Mouse (Mus musculus): ENCODE data around the gene Zg16. TPM values are rescaled to one million over a fixed set of nuclear protein-coding genes. Genes with fewer than 3 reads are reported as not detected.
A peak's percentile ranks its signal among the peaks of the same experiment; 100 is the strongest.

Gene Zg16
- polyA plus RNA-seq, 1 experiment from 2014 or later: 0.30 TPM

DNA sequence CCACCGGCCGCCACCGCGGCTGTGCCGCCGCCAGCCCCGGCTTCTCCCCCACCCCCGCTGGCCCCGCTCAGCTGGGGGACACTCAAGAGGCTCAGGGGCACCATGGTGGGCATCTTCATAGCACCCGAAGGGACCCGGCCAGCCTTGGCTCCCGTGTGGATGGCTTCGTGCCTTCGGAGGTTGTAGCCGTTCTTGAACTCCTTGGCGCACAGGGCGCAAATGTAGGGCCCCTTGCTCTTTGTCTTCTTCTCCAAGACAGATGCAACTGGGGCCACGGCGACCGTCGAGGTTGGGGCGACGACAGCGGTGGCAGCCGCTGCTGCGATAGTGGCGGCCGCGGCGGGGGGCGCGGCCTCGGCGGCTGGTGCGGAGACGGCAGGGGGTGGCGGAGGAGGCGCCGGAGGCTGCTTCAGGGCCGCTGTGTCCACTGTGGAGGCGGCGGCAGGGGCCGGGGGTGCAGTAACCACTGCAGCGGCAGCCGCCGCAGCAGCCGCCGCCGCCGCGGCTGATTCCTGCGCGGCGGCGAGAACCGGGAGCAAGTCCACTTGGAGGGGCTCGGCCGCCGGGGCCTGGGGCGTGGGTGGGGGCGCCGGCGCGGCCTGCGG is 61.5 kb downstream of the Zg16 start:
- ATAC-seq (no peak), DNase-seq (ENCODE audit: low spot score) (peak; percentile 51)
- no peaks in the 10 kb centered on the region for H3K9me3 ChIP-seq (ENCODE audit: low read length)
- H3K4me3 ChIP-seq (ENCODE audit: low read depth, low read length): peak overlapping the region; percentile 92
- WGBS: 0% methylated on average over 35 of the region's 65 CpGs
- H3K36me3 ChIP-seq (ENCODE audit: insufficient read depth, low read length): no peaks in the 10 kb centered on the region; the same call in 1 of the 2 replicates
- no peaks in the 10 kb centered on the region for H3K27me3 ChIP-seq (replicated peaks; ENCODE audit: insufficient read depth, low read length)
- peak overlapping the region; percentile 94 for H3K4me2 ChIP-seq (replicated peaks; ENCODE audit: low read depth, low read length)
- peak overlapping the region; percentile 79 for H3K9ac ChIP-seq (replicated peaks; ENCODE audit: low read depth)
- no peak for TF ChIP-seq EP300 (IDR thresholded peaks at IDR 0.05)
- no peak for TF ChIP-seq CTCF (IDR thresholded peaks at IDR 0.05)
- peak overlapping the region; percentile 96 for H3K27ac ChIP-seq (ENCODE audit: low read length)
- H3K4me1 ChIP-seq (ENCODE audit: insufficient read depth, low read depth, low read length): peaks cover 22% of the 10 kb centered on the region; the same call in 1 of the 2 replicates

DNA sequence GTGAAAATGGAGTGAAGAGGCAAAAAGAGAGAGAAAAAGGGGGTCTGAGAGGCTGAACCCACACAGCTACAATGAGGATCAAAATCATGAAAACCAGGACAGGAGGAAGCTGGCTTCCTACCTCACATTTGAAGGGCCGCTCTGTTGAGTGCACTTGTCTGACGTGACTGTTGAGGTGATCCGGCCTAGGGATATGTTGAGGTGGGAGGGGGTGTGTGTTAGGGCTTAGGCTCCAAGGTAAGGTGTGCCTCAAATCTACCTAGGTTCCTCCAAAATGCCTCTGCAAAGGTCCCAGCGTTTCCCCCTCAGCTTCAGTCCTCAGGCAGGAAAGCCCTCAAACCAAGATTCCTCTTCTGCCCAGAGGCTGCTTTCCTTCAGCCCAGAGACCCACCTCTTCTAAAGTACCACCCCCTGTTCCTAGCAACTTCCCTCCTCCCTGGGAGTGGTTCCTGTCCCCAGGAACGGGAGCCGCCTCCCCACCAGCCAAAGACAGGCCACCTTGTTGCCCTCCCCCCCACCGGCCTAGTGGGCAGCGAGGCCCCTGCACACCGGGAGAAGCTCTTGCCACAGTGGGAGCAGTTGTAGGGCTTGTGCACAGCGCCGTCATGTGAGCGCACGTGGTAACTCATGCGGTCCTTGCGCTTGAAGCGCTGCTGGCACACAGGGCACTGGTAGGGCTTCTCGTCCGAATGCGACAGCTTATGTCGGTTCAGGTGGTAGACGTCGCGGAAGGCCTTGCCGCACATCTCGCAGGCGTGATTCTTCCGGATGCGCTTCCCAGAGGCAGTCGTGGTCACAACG is 62.2 kb downstream of the Zg16 start:
- ATAC-seq: peak; percentile 40
- H3K9ac ChIP-seq (replicated peaks; ENCODE audit: low read depth): peak overlapping the region; percentile 79
- no peaks in the 10 kb centered on the region for H3K27me3 ChIP-seq (replicated peaks; ENCODE audit: insufficient read depth, low read length)
- under 1% methylated on average over 25 of the region's 30 CpGs for WGBS
- peak overlapping the region; percentile 92 for H3K4me3 ChIP-seq (ENCODE audit: low read depth, low read length)
- H3K9me3 ChIP-seq (ENCODE audit: low read length): no peaks in the 10 kb centered on the region
- TF ChIP-seq CTCF (IDR thresholded peaks at IDR 0.05) (peak; percentile 91), EP300 (IDR thresholded peaks at IDR 0.05) (no peak)
- no peaks in the 10 kb centered on the region; the same call in 1 of the 2 replicates for H3K36me3 ChIP-seq (ENCODE audit: insufficient read depth, low read length)
- peak; percentile 94 for DNase-seq (ENCODE audit: low spot score)
- peaks cover 22% of the 10 kb centered on the region; the same call in 1 of the 2 replicates for H3K4me1 ChIP-seq (ENCODE audit: insufficient read depth, low read depth, low read length)
- peak overlapping the region; percentile 94 for H3K4me2 ChIP-seq (replicated peaks; ENCODE audit: low read depth, low read length)
- peak overlapping the region; percentile 96 for H3K27ac ChIP-seq (ENCODE audit: low read length)

DNA sequence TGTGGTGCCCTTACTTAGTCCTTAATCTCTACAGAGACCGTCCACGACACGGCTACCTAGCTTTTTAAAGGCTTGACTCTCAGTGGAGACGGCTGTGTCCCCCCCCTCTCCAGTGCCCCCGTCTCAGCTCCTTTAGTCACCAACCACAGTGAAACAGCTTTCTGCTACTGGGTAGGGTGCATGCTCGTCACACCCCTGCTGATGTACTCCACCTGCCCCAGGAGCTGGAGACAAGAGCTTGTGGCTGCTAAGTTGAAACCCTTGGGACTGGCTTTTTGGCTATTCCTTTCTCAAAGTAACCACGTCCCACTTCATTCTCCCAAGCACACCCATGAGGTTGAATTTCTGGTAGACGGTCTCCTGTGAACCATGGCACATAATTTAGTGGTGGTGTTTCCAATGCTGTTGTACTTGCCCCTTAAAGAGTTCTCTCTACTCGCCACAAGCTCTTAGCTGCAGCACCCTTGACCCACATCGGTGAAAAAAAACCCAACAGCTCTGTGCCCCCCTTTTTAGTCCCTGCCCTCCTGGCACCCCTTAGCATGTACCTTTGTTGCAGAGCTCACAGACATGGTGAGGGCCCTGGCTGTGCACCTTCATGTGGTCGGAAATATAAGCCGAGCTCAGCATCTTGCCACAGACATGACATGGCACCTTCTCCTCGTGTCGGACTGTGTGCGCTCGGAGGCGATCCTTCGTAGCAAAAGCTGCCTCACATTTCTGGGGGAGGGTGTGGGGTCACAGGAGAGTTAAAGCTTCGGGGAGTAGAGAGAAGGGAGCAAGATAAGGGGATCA is 63.0 kb downstream of the Zg16 start:
- no peak for ATAC-seq
- H3K36me3 ChIP-seq (ENCODE audit: insufficient read depth, low read length): no peaks in the 10 kb centered on the region; the same call in 1 of the 2 replicates
- H3K9ac ChIP-seq (replicated peaks; ENCODE audit: low read depth): no peak overlapping the region
- DNase-seq (ENCODE audit: low spot score): no peak
- H3K4me1 ChIP-seq (ENCODE audit: insufficient read depth, low read depth, low read length): peaks cover 22% of the 10 kb centered on the region; the same call in 1 of the 2 replicates
- H3K27me3 ChIP-seq (replicated peaks; ENCODE audit: insufficient read depth, low read length): no peaks in the 10 kb centered on the region
- peak overlapping the region; percentile 96 for H3K27ac ChIP-seq (ENCODE audit: low read length)
- TF ChIP-seq EP300 (IDR thresholded peaks at IDR 0.05): no peak
- no peak for TF ChIP-seq CTCF (IDR thresholded peaks at IDR 0.05)
- WGBS: 15% methylated on average over 19 of the region's 19 CpGs
- peak overlapping the region; percentile 94 for H3K4me2 ChIP-seq (replicated peaks; ENCODE audit: low read depth, low read length)
- H3K9me3 ChIP-seq (ENCODE audit: low read length): no peaks in the 10 kb centered on the region
- peak overlapping the region; percentile 92 for H3K4me3 ChIP-seq (ENCODE audit: low read depth, low read length)

DNA sequence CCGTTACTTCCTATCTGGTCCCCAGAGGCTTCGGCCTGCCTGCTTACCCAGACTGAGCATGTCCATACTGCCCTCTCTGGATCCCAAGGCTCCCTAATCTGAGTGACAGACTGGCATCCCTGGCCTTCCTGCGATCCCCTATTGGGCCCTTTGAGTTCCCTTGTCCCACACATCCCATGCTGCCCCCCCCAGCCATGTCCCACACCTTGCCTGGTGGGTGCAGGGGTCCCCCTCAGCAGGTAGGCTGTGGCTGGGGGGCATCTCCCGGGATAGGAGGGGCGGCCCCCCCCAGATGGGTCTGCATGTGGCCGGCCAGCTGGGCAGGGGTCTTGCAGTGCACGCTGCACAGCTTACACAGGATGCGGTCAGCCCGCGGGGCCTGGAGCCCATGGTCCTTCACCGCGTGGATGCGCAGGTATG is 63.8 kb downstream of the Zg16 start:
- Histone ChIP-seq H3K4me2 (replicated peaks; ENCODE audit: low read depth, low read length) (0 out of 2 replicates have a peak overlapping the region, but pooled peaks have one; percentile 94), H3K27me3 (replicated peaks; ENCODE audit: insufficient read depth, low read length) (no peaks in the 10 kb centered on the region), H3K9me3 (ENCODE audit: low read length) (no peaks in the 10 kb centered on the region), H3K4me1 (ENCODE audit: insufficient read depth, low read depth, low read length) (peaks cover 22% of the 10 kb centered on the region; the same call in 1 of the 2 replicates), H3K4me3 (ENCODE audit: low read depth, low read length) (no peak overlapping the region), H3K36me3 (ENCODE audit: insufficient read depth, low read length) (no peaks in the 10 kb centered on the region; the same call in 1 of the 2 replicates), H3K9ac (replicated peaks; ENCODE audit: low read depth) (no peak overlapping the region), H3K27ac (ENCODE audit: low read length) (no peak overlapping the region)
- DNase-seq (ENCODE audit: low spot score): no peak
- WGBS: 67% methylated on average over 11 of the region's 13 CpGs
- TF ChIP-seq CTCF (IDR thresholded peaks at IDR 0.05): no peak
- no peak for TF ChIP-seq EP300 (IDR thresholded peaks at IDR 0.05)
- ATAC-seq: no peak

DNA sequence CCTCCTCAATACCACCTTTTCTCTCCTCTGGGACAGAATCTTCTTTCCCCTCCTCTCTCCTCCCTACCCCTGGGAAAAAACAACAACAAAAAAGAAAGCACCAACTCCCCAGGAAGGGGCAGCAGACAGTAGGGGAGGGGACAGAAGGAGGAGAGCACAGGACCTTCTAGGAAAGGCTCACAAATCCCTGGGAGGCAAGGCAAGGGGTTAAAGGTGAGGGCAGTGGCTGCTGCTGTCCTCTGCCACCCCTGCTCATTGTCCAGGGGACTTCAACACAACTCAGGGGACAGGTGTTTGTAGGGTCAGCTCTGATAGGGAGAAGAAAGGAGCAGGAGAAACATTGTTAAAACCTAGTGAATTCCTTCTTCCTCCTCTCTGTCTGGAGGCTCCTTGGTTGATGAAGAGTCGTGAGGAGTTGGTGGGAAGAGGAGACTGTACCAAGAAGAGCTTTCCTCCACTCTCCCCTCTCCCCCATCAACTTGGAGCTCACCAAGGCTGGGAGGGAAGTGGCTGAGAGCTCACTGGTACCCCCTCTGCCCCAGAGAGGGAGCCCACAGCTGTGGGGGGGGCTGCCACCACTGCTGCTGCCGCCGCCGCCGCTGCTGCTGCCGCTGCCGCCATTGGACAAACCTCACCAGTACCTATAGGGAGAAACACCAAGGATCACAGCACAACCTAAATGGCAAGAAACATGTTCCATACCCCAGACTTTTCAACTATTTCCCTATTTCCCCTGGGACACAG is 64.4 kb downstream of the Zg16 start:
- H3K36me3 ChIP-seq (ENCODE audit: insufficient read depth, low read length): no peaks in the 10 kb centered on the region; the same call in 1 of the 2 replicates
- WGBS: 74% methylated on average over 6 of the region's 7 CpGs
- DNase-seq (ENCODE audit: low spot score) (no peak), ATAC-seq (no peak)
- H3K9me3 ChIP-seq (ENCODE audit: low read length): no peaks in the 10 kb centered on the region
- H3K4me3 ChIP-seq (ENCODE audit: low read depth, low read length): no peak overlapping the region
- H3K27me3 ChIP-seq (replicated peaks; ENCODE audit: insufficient read depth, low read length): no peaks in the 10 kb centered on the region
- H3K27ac ChIP-seq (ENCODE audit: low read length): 0 out of 2 replicates have a peak overlapping the region, but pooled peaks have one; percentile 9
- TF ChIP-seq CTCF (IDR thresholded peaks at IDR 0.05) (no peak), EP300 (IDR thresholded peaks at IDR 0.05) (no peak)
- H3K4me2 ChIP-seq (replicated peaks; ENCODE audit: low read depth, low read length): no peak overlapping the region
- no peak overlapping the region for H3K9ac ChIP-seq (replicated peaks; ENCODE audit: low read depth)
- H3K4me1 ChIP-seq (ENCODE audit: insufficient read depth, low read depth, low read length): peaks cover 22% of the 10 kb centered on the region; the same call in 1 of the 2 replicates
